Mouse (Mus musculus) small intestine, adult 2 months (tissue): ENCODE measurements around the gene Nin. TPM values are rescaled to one million over a fixed set of nuclear protein-coding genes. Genes with fewer than 3 reads are reported as not detected.
A peak's percentile ranks its signal among the peaks of the same experiment; 100 is the strongest.

Experiments used
- H3K27ac ChIP-seq: fragments of 200-500 bp; 2 replicates; pipeline ENCODE4 v1.5.1; 2012; ENCODE audit warnings: low read depth, low read length, control low read depth, inconsistent platforms; ENCODE audit not compliant: insufficient read depth
- H3K27me3 ChIP-seq: fragments of 200-500 bp; 2 replicates; pipeline ENCODE4 v1.6.1; 2012; ENCODE audit warnings: mild to moderate bottlenecking, moderate library complexity, low read length, inconsistent platforms; ENCODE audit not compliant: control insufficient read depth, insufficient read depth
- H3K36me3 ChIP-seq: fragments of 200-500 bp; 2 replicates; pipeline ENCODE4 v1.6.1; 2012; ENCODE audit warnings: mild to moderate bottlenecking, low read length, control low read depth, inconsistent platforms; ENCODE audit not compliant: control insufficient read depth, insufficient read depth
- H3K4me1 ChIP-seq: fragments of 200-500 bp; 2 replicates; pipeline ENCODE4 v1.6.1; 2012; ENCODE audit warnings: low read length, inconsistent platforms, mixed read lengths; ENCODE audit not compliant: control insufficient read depth, insufficient read depth, insufficient read length
- H3K4me3 ChIP-seq: fragments of 200-500 bp; 2 replicates; pipeline ENCODE4 v1.5.1; 2012; ENCODE audit warnings: low read depth, mild to moderate bottlenecking, control low read depth, inconsistent platforms, low read length, moderate library complexity
- CTCF ChIP-seq: fragments of 200-500 bp; IDR thresholded peaks from 2 replicates; pipeline ENCODE4 v1.5.1; 2012; ENCODE audit warnings: low read depth, mild to moderate bottlenecking, control low read depth, inconsistent platforms, low read length, moderate library complexity, mixed read lengths; ENCODE audit not compliant: insufficient replicate concordance, insufficient read length; ENCODE audit errors: extremely low read depth
- POLR2A ChIP-seq: fragments of 200-500 bp; IDR thresholded peaks from 2 replicates; pipeline ENCODE4 v1.6.1; 2012; ENCODE audit warnings: low read depth, mild to moderate bottlenecking, control low read depth, inconsistent platforms, low read length, moderate library complexity
- WGBS: fragments of 180-500 bp; shearing (Covaris S2); methylation state at CpG from one replicate; pipeline ENCODE4 v1.1.7; 2018; 5-methylcytosine and 5-hydroxymethylcytosine counted together
- polyA plus RNA-seq: library from polyadenylated mRNA; depleted of rRNA; stranded (reverse); fragments of >200 nt; gene quantifications from 2 replicates; pipeline ENCODE4 v1.2.3, GENCODE M21; 2012; rRNA removed

Gene Nin
- polyA plus RNA-seq, 1 experiment, result 4.0 TPM

GRCm38 (mm10) chr12:69968154-69968553 lies 145.4 kb downstream of the Nin start:
- H3K36me3 ChIP-seq, result peaks cover 51% of the 10 kb centered on the region
- no peak overlapping the region for H3K4me3 ChIP-seq
- 83% methylated on average over 5 of the region's 5 CpGs for WGBS
- H3K27ac ChIP-seq, result no peak overlapping the region
- no peaks in the 10 kb centered on the region for H3K27me3 ChIP-seq
- H3K4me1 ChIP-seq, result no peaks in the 10 kb centered on the region
- no peak for TF ChIP-seq CTCF
- no peak for TF ChIP-seq POLR2A

GRCm38 (mm10) chr12:69967112-69967511 lies 146.4 kb downstream of the Nin start:
- Histone ChIP-seq H3K27ac (no peak overlapping the region), H3K4me1 (no peaks in the 10 kb centered on the region), H3K36me3 (peaks cover 50% of the 10 kb centered on the region), H3K27me3 (no peaks in the 10 kb centered on the region), H3K4me3 (no peak overlapping the region)
- TF ChIP-seq POLR2A (no peak), CTCF (no peak)
- 81% methylated on average over 6 of the region's 6 CpGs for WGBS

DNA sequence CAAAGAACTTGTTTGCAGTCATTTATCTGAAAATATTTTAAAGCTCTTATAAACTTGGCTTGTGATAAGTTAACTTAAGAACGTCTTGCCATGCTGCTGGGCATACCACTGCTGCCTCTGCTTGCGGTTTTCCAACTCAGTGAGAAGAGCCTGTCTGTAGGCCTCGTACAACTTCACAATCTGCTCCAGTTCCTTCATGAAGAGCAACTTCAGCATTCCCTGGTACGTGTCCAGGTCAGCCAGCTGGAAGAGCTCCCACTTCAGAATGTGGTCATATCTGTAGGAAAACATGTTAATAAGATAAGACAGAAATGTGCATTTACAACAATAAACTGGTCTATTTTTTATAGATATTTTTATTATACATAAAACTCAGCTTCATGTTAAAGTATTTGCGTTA lies 147.4 kb downstream of the Nin start:
- Histone ChIP-seq H3K4me1 (no peaks in the 10 kb centered on the region), H3K27me3 (no peaks in the 10 kb centered on the region), H3K36me3 (peaks cover 52% of the 10 kb centered on the region), H3K4me3 (no peak overlapping the region), H3K27ac (no peak overlapping the region)
- TF ChIP-seq POLR2A (no peak), CTCF (no peak)
- whole genome bisulfite sequencing, result 74% methylated on average over 5 of the region's 5 CpGs

- Histone ChIP-seq H3K27me3 (no peaks in the 10 kb centered on the region), H3K27ac (no peak overlapping the region), H3K4me1 (no peaks in the 10 kb centered on the region), H3K36me3 (peaks cover 53% of the 10 kb centered on the region), H3K4me3 (no peak overlapping the region)
- WGBS, result 78% methylated on average over 3 of the region's 3 CpGs
- TF ChIP-seq CTCF (no peak), POLR2A (no peak)
Measured at GRCm38 (mm10) chr12:69965644-69966043, 147.9 kb downstream of the Nin start.

- Histone ChIP-seq H3K27me3 (no peaks in the 10 kb centered on the region), H3K36me3 (peaks cover 39% of the 10 kb centered on the region), H3K4me3 (no peak overlapping the region), H3K4me1 (no peaks in the 10 kb centered on the region), H3K27ac (no peak overlapping the region)
- TF ChIP-seq CTCF (no peak), POLR2A (no peak)
- WGBS, result 88% methylated on average over 6 of the region's 6 CpGs
Measured at GRCm38 (mm10) chr12:69963141-69963540, 150.4 kb downstream of the Nin start.

DNA sequence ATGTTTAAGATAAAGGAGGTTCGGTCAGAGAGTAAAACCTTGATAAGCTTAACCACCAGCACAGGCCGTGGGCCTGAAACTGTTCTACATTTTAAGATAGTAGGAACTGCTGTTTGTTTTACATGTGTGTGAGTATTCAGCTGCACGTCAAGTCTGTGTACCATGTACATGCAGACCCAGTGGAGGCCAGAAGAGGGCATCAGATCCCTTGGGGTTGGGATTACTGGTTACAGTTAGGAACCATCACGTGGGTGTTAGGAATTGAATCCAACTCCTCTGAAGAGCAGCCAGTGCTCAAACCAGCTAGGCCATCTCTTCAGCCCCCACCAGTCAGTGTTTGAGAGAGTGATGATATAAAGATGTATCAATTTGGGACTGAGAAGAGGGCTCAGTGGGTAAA lies 151.0 kb downstream of the Nin start:
- WGBS, result 51% methylated on average over 4 of the region's 4 CpGs
- TF ChIP-seq CTCF, result peak; percentile 54; the same call in 1 of the 2 replicates
- no peak for TF ChIP-seq POLR2A

More for the DNA sequence above, 151.0 kb downstream of the Nin start:
- Histone ChIP-seq H3K27ac (no peak overlapping the region), H3K36me3 (peaks cover 37% of the 10 kb centered on the region), H3K4me1 (no peaks in the 10 kb centered on the region), H3K27me3 (no peaks in the 10 kb centered on the region), H3K4me3 (no peak overlapping the region)

Other genes with a start within 250 kb of the Nin start
- 0.37 and 0.41 TPM in 2 replicates for gene Atl1, start 221.1 kb downstream of the Nin start, polyA plus RNA-seq
- 4.6 and 5.1 TPM in 2 replicates for gene Map4k5, start 220.5 kb downstream of the Nin start, polyA plus RNA-seq
- 2.3 and 4.7 TPM in 2 replicates for gene Sav1, start 126.7 kb downstream of the Nin start, polyA plus RNA-seq
- gene Abhd12b, start 40.4 kb upstream of the Nin start, polyA plus RNA-seq, result not detected in 2 replicates
- gene Pygl, start 117.8 kb upstream of the Nin start, polyA plus RNA-seq, result 2.2 and 2.8 TPM in 2 replicates
- 0.04 and 0.15 TPM in 2 replicates for gene Trim9, start 233.9 kb upstream of the Nin start, polyA plus RNA-seq